Mouse (Mus musculus) cerebellum, postnatal 36 days (tissue): ENCODE measurements around the gene Acot1.

ENCODE experiments used
- DNase-seq, 2 experiments: peaks; one replicate each; pipeline ENCODE4 v3.0.0; 2021 to 2022; ENCODE audit warnings: mixed read lengths in 2 of 2

The Acot1 gene

GRCm38 (mm10) chr12:84067752-84068151 is 58.5 kb downstream of the Acot1 start:
- DNase-seq, result no peak
